Mouse (Mus musculus) urinary bladder, postnatal 14 days (tissue): ENCODE data around the gene Arhgef1.

ENCODE experiments used
- DNase-seq: peaks from one replicate; pipeline ENCODE4 v3.0.0; 2021; ENCODE audit warnings: low spot score

Gene Arhgef1

GRCm38 (mm10) chr7:24947316-24948048 lies 44.8 kb downstream of the Arhgef1 start:
- DNase-seq, result no peak

- DNase-seq, result no peak
Measured at GRCm38 (mm10) chr7:24948774-24949173, 46.1 kb downstream of the Arhgef1 start.

DNA sequence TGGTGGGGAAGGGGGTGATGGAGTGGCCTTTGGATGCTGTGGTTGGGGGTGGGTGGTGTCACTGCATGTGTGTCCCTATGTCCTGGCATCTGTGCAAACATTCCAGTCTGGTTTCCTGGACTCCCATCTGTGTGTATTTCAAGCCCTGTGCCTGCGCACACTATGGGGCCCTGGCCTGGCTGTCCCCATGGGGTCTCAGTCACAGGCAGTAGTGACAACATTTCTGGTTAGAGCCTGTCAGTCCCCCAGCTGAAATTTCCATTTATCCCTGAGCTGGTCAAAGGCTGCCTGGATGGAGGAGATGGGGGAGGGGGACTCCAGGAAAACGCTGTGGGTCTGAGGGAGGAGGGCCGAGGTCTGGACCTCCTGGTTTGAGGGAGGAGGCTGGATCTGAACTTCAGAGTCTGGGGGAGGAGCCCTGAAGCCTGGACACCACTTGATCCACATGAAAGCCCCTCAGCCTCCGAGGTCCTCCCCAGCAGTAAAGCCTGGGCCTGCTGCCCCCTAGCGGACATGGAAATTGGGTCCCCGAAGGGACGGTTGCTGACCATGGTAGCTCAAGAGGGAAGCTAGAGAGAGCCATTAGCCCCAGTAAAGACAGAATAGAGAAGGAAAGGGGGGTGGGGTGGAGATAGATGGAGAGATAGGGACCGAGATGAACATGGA lies 47.4 kb downstream of the Arhgef1 start:
- DNase-seq, result peak; percentile 66

DNA sequence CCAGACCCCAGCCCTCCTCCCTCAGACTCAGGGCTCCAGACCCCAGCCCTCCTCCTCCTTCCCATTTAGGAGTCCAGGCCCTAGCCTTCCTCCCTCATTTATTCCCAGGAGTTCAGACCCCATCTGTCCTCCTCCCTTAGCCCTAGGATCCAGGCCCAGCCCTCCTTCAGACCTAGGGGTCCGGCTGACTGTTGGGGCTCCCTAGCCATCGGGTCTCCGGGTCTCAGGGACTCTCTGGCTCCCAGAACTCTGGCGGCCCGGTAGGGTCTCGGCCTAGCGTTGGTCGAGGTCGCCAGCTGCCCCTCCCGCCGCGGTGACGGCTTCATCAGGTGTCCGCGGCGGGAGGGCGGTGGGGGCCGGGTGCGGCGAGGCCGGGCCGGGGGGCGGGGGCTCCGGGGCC lies 51.3 kb downstream of the Arhgef1 start:
- DNase-seq, result no peak

DNA sequence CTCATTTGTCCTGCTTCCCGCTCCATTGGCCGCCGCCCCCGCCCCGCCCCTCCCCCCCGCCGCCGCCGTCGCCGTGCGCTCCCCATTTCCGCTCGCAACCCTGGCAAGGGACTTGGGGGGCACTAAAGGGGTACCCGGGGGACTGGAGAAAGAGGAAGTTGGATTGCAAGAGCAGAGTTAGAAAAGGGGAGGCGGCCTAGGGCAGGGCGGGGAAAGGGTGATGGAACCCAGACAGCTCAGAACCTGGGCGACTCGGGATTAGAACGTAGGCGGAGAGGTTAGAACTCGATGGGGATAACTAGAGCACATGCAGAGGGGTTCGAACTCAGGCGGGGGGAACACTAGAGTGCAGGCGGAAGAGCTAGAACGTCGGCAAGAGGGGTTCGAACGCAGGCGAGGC lies 51.7 kb downstream of the Arhgef1 start:
- DNase-seq, result no peak

- no peak for DNase-seq
Measured at GRCm38 (mm10) chr7:24955226-24955625, 52.5 kb downstream of the Arhgef1 start.

- DNase-seq, result no peak
Measured at GRCm38 (mm10) chr7:24964288-24964687, 61.6 kb downstream of the Arhgef1 start.

DNA sequence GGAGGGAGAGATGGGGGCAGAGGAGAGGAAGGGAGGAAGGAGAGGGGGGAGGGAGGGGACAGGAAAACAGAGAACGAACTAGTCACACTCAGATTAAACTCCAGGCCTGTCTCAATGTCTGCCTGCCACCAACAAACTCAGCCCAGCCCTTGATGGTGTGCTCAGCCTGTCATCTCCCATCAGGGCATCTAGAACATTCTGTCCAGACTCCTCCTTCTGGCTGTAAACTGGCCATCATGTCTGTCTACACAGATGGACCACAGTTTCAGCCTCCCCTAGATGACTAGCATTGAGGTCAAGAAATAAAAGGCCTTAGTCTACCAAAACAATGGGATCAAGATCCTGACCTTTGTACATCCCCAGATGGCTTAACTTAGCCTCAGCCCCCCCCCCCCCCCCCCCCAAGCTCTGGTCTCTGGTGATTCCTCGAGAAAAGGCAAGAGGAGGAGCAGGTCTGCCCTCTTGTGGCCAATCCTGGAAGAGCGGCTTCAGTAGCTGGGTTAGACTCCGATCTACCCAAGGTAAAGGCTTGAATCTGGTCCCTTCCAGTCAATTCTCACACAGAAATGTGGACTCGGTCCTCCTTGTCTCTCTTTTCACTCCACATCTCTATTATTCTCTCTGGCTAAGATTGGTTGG lies 62.3 kb downstream of the Arhgef1 start:
- peak; percentile 82 for DNase-seq

DNA sequence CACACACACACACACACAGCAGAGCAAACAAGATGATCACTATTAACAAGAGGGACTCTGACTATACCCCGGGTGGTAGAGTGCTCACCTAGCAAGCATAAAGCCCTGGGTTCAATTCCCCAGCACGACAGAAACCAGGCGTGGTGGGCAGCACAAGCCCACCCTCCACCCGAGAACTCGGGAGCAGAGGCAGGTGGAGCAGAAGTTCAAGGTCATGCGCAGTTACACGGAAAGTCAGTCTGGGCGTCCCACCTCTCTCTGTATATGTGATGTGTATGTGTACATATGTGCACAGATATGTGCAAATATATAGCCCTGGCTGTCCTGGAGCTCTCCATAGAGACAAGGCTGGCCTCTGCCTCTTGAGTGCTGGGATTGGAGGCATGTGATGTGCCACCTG lies 65.3 kb downstream of the Arhgef1 start:
- DNase-seq, result no peak

GRCm38 (mm10) chr7:24968463-24968862 lies 65.8 kb downstream of the Arhgef1 start:
- DNase-seq, result no peak

GRCm38 (mm10) chr7:24969805-24970204 lies 67.1 kb downstream of the Arhgef1 start:
- no peak for DNase-seq

GRCm38 (mm10) chr7:24970341-24970740 lies 67.6 kb downstream of the Arhgef1 start:
- DNase-seq, result no peak

GRCm38 (mm10) chr7:24971261-24971971 lies 68.7 kb downstream of the Arhgef1 start:
- DNase-seq, result peak; percentile 35

GRCm38 (mm10) chr7:24971972-24972893 lies 69.5 kb downstream of the Arhgef1 start, which contains the start of gene Rabac1:
Gene Rabac1 (minus strand): TSS chr7:24972754.
- DNase-seq, result peak; percentile 93

DNA sequence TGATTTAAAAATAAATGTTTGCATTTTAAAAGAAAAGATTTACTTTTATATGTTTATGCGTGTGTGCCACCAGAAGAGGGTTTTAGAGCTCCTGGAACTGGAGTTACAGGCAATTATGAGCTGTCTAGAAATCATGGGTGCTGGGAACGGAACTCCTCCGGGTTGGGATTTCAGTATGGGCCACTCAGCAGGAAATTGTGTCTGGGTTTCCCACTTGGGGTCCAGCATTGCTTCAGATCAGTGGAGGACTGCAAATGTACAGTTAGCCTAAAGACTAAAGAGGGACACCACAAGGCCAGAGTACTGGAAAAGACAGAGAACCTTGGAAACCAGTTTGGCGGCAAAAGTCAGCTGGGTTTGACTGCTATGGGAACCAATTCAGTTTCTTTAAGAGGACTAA lies 70.5 kb downstream of the Arhgef1 start:
- no peak for DNase-seq

DNA sequence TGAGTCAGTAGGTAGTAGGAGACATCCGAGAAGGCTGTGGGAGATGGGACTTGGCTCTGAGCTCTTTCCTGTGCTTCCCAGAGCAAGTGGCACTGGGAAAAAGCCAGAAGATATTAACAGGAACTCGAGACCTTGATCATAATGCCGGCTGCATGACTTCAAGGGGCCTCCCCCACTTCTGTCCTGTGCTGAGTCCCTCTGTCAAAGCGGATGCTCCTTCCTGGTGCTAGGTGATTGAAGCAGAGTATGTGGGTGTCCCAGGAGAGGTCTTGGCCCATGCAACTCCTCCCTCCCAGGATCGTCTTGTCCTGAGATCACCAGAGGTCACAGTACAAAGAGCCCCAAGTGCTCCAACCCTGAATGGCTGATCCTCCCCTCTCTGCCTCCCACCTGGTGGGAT lies 71.2 kb downstream of the Arhgef1 start:
- DNase-seq, result no peak

GRCm38 (mm10) chr7:24974893-24975595 lies 72.3 kb downstream of the Arhgef1 start:
- no peak for DNase-seq
